Mouse (Mus musculus) adrenal gland, adult 8-10 months (tissue): ENCODE data around the gene Serpinb9d. TPM values are rescaled to one million over a fixed set of nuclear protein-coding genes. Genes with fewer than 3 reads are reported as not detected.
A peak's percentile ranks its signal among the peaks of the same experiment; 100 is the strongest.
"Not testable (repeated sequence)": the region's sequence is repeated elsewhere in the genome, so short reads cannot be mapped to it uniquely, and the experiment has no call there.

Experiments used
- DNase-seq: peaks from one replicate; pipeline ENCODE4 v3.0.0; 2022
- total RNA-seq, 4 experiments: library from RNA; stranded (reverse); gene quantifications; 2 replicates each; pipeline ENCODE4 v1.2.4; 2022

Gene Serpinb9d
- not detected for total RNA-seq

DNA sequence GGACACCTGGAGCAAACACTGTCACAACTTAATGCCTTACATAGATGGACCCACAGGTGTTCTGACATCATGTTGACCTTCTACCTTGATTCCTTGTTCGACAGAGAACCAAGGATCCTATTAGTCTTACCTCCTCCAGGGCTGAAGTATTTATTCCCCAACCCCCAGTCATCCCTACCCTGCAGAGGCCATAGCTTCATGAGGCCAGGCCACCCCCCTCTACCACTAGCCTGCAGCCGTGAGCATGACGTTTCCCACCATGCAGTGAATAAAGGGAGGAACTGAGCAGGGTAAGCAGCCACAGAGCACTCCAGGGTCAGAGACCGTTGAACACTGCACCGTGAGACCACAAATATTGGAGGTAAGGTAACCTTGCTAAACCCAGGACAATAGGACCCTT is at the start of gene Serpinb9d:
Gene Serpinb9d (plus strand): TSS at position 301 of the 400 bp plus-strand sequence.
- no peak for DNase-seq

DNA sequence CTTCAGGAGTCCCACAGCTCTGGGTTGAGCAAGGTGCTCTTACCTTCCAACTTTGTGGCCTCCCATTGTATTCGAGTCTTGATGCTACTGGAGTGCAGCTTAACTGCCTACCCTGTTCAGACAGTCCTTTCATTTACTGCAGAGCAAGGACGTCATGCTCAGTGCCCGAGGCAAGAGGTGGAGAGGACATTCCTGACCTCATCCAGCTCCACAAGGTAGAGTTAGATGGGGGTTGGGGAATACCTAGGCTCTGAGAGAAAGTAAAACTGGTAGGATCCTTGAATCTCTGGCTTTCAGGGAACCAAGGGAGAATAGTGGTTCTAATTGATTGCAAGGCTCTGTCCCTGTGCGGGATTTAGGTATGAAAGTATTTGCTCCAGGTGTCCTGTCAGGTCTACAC is 33.1 kb upstream of the Serpinb9d start, which contains the start of gene Serpinb9c:
Gene Serpinb9c (minus strand): TSS at position 101 of the 400 bp plus-strand sequence.
- DNase-seq: no peak

DNA sequence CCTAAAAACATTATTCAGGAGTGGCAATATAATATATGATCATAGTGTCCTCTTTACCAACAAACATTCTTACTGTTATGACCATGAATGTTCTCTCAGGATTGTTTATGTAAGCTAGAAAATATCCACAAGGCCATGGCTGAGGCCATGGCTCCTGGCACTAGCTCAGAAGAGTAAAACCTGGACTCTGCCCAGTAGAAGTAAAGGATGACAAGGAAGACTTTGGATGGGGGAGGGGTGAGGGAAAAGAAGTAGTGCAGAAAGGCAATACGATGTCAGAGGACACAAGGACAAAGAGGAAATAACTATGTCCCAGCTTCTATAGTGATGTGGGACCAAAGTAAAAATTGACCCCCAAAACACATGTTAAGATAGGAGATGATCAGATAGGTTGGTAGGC is 2.3 kb upstream of the Serpinb9d start:
- DNase-seq: peak; percentile 42

DNA sequence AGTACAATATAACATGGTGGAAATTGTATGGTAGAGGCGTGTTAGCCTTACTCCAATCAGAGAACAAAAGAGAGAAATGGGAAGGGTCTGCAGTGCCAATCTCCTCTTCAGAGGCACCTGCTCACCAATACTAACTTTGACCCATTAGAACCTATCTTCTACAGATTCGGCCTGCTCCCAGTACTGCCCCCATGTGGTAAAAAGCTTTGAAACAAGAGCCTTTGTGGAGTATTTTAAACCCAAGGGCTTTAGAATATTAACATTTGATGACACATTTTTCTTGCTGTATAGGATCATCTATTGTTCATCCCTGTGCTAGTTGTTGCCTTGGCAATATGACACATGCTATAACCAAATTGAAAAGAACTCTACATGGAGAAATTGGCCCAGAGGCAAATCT is 7.0 kb downstream of the Serpinb9d start:
- DNase-seq: no peak

DNA sequence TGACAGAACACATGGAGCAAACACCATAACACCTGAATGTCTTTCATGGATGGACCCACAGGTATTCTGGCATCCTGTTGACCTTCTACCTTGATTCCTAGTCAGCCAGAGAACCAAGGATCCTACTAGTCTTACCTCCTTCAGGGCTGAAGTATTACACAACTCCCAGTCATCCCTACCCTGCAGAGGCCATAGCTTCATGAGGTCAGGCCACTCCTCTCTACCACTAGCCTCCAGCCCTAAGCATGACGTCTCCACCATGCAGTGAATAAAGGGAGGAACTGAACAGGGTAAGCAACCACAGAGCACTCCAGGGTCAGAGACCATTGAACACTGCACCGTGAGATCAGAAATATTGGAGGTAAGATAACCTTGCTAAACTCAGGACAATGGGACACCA is 56.6 kb downstream of the Serpinb9d start, which contains the start of gene Serpinb9e:
Gene Serpinb9e (plus strand): TSS at position 301 of the 400 bp plus-strand sequence.
- not testable (repeated sequence) for DNase-seq

Other genes with a start within 250 kb of the Serpinb9d start
- 10 to 100 TPM; 22.3 to 44.8 (median 27.7) TPM for gene Serpinb6b, start 227.8 kb upstream of the Serpinb9d start, total RNA-seq
- gene Serpinb9, start 189.7 kb upstream of the Serpinb9d start, total RNA-seq: 10 to 100 TPM; 16.8 to 24.1 (median 22.0) TPM
- gene Serpinb9b, start 165.5 kb upstream of the Serpinb9d start, total RNA-seq: under 1 TPM in 3 of 4 experiments, not detected in 1; 0.15 to 0.41 (median 0.28) TPM
- under 1 TPM in 2 of 4 experiments, not detected in 2; 0.56 to 0.99 TPM for gene Serpinb1b, start 114.4 kb upstream of the Serpinb9d start, total RNA-seq
- gene Serpinb9c, start 33.2 kb upstream of the Serpinb9d start, total RNA-seq: not detected
- gene Serpinb9e, start 56.7 kb downstream of the Serpinb9d start, total RNA-seq: not detected
- not detected for gene Serpinb9f, start 131.1 kb downstream of the Serpinb9d start, total RNA-seq
- gene Gm11397, start 202.8 kb downstream of the Serpinb9d start, total RNA-seq: not detected